Mouse (Mus musculus) hindbrain, embryonic 15.5 days (tissue): ENCODE results near the gene Hoxd8. TPM values are rescaled to one million over a fixed set of nuclear protein-coding genes. Genes with fewer than 3 reads are reported as not detected.

Experiments used
- ATAC-seq: fragments of 200-750 bp; cut with Nextera tagmentation; 2 replicates; pipeline ENCODE4 v1.8.0; 2017; ENCODE audit warnings: low read depth, moderate number of reproducible peaks, moderate TSS enrichment; ENCODE audit not compliant: low FRiP score
- H3K27ac ChIP-seq: fragments of 300-500 bp; sonication (generic); replicated peaks from 2 replicates; pipeline ENCODE4 v1.5.1; 2015; ENCODE audit warnings: mild to moderate bottlenecking, inconsistent platforms
- H3K27me3 ChIP-seq: fragments of 300-500 bp; sonication (generic); 2 replicates; pipeline ENCODE4 v1.6.1; 2015; ENCODE audit warnings: control low read depth, inconsistent platforms
- H3K36me3 ChIP-seq: fragments of 300-500 bp; sonication (generic); 2 replicates; pipeline ENCODE4 v1.6.1; 2015; ENCODE audit warnings: control low read depth, inconsistent platforms
- H3K4me1 ChIP-seq: fragments of 300-500 bp; sonication (generic); replicated peaks from 2 replicates; pipeline ENCODE4 v1.6.1; 2015; ENCODE audit warnings: control low read depth, inconsistent platforms
- H3K4me2 ChIP-seq: fragments of 300-500 bp; sonication (generic); 2 replicates; pipeline ENCODE4 v1.6.1; 2015; ENCODE audit warnings: moderate library complexity, mild to moderate bottlenecking, inconsistent platforms
- H3K4me3 ChIP-seq: fragments of 300-500 bp; sonication (generic); 2 replicates; pipeline ENCODE4 v1.5.1; 2015; ENCODE audit warnings: mild to moderate bottlenecking, inconsistent platforms
- H3K9ac ChIP-seq: fragments of 300-500 bp; sonication (generic); 2 replicates; pipeline ENCODE4 v1.6.1; 2015; ENCODE audit warnings: inconsistent platforms
- H3K9me3 ChIP-seq: fragments of 300-500 bp; sonication (generic); 2 replicates; pipeline ENCODE4 v1.6.1; 2016; ENCODE audit warnings: control low read depth, inconsistent platforms
- WGBS: fragments of 180-500 bp; shearing (Covaris S2); methylation state at CpG from one replicate; pipeline ENCODE4 v1.1.7; 2015; 5-methylcytosine and 5-hydroxymethylcytosine counted together
- polyA plus RNA-seq: library from polyadenylated mRNA; unstranded; fragments of >200 nt; fragmentation: Nextera tagmentation; extraction: Ambion mirVana; gene quantifications from 2 replicates; pipeline ENCODE4 v1.2.1, GENCODE M21; 2015

Hoxd8 gene
- polyA plus RNA-seq, 1 experiment from 2014 or later, result 1.3 TPM

DNA sequence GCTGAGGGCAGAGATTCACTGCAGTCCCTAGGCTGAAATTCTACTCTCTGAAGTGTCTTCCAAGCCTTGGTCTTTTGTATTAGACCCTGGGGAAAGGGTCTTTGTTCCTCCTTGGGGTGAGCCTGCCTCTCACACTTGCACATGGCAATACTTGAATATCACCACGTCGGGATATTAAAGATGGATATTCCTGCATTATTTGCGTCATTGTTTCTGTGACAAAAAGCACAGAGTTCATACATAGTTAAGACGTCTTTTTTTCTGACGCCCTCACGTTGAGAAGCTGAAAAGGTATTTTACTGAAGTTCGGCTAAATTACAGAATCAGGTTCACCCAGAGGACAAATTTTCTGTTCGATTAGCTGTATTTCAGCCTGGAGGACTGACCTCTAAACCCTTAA, 25.9 kb downstream of the Hoxd8 start:
- 4% methylated on average over 8 of the region's 8 CpGs for WGBS
- Histone ChIP-seq H3K9me3 (no peaks in the 10 kb centered on the region), H3K4me2 (peak overlapping the region; percentile 57), H3K4me1 (peaks cover 20% of the 10 kb centered on the region), H3K27ac (peak overlapping the region; percentile 91), H3K36me3 (no peaks in the 10 kb centered on the region), H3K4me3 (peak overlapping the region; percentile 43), H3K27me3 (peaks cover 61% of the 10 kb centered on the region), H3K9ac (peak overlapping the region; percentile 19)
- no peak for ATAC-seq

DNA sequence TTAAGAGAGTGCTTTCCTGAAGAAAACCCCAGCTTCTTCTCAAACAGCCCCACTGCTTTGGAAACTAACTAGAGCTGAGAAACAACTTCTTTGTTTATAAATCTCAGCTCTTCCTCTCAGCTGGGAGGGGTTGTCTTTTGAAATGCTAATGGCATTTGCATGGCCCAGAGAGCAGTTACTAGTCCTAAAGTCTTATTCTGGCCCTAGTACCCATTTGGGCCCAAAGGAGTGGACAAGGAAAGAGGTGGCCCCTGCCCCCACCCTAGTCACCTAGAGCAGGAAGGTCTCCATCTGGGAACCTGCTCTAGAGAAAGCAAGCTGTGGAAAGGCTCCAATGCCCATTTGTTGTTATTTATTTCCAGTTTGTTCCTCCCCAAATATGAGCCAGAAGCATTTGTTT, 26.6 kb downstream of the Hoxd8 start:
- H3K9ac ChIP-seq, result peak overlapping the region; percentile 15
- peaks cover 23% of the 10 kb centered on the region for H3K4me1 ChIP-seq
- no peaks in the 10 kb centered on the region for H3K36me3 ChIP-seq
- peak overlapping the region; percentile 57 for H3K4me2 ChIP-seq
- H3K27ac ChIP-seq, result peak overlapping the region; percentile 91
- no peak for ATAC-seq
- peak overlapping the region; percentile 43 for H3K4me3 ChIP-seq
- peaks cover 63% of the 10 kb centered on the region for H3K27me3 ChIP-seq
- H3K9me3 ChIP-seq, result no peaks in the 10 kb centered on the region

- no peaks in the 10 kb centered on the region for H3K9me3 ChIP-seq
- peaks cover 54% of the 10 kb centered on the region for H3K27me3 ChIP-seq
- H3K4me1 ChIP-seq, result peaks cover 17% of the 10 kb centered on the region
- H3K36me3 ChIP-seq, result no peaks in the 10 kb centered on the region
- peak overlapping the region; percentile 43 for H3K4me3 ChIP-seq
- H3K4me2 ChIP-seq, result peak overlapping the region; percentile 57
- peak overlapping the region; percentile 91 for H3K27ac ChIP-seq
- peak overlapping the region; percentile 53 for H3K9ac ChIP-seq
- WGBS, result 3% methylated on average over 9 of the region's 9 CpGs
- ATAC-seq, result no peak
These were observed 27.5 kb downstream of the Hoxd8 start for GRCm38 (mm10) chr2:74731799-74732512.

- H3K4me1 ChIP-seq, result peaks cover 10% of the 10 kb centered on the region
- no peaks in the 10 kb centered on the region for H3K9me3 ChIP-seq
- no peaks in the 10 kb centered on the region for H3K36me3 ChIP-seq
- peak overlapping the region; percentile 43 for H3K4me3 ChIP-seq
- WGBS, result 1% methylated on average over 52 of the region's 52 CpGs
- peak overlapping the region; percentile 91 for H3K27ac ChIP-seq
- H3K4me2 ChIP-seq, result peak overlapping the region; percentile 57
- H3K9ac ChIP-seq, result peak overlapping the region; percentile 53
- peaks cover 47% of the 10 kb centered on the region for H3K27me3 ChIP-seq
- ATAC-seq, result no peak
These were observed 28.3 kb downstream of the Hoxd8 start for GRCm38 (mm10) chr2:74732513-74733316.

- H3K4me3 ChIP-seq, result peak overlapping the region; percentile 43
- H3K36me3 ChIP-seq, result no peaks in the 10 kb centered on the region
- H3K9ac ChIP-seq, result peak overlapping the region; percentile 53
- H3K9me3 ChIP-seq, result no peaks in the 10 kb centered on the region
- H3K4me2 ChIP-seq, result peak overlapping the region; percentile 57
- peak overlapping the region; percentile 91 for H3K27ac ChIP-seq
- H3K27me3 ChIP-seq, result peaks cover 48% of the 10 kb centered on the region
- under 1% methylated on average over 16 of the region's 16 CpGs for WGBS
- ATAC-seq, result no peak
- H3K4me1 ChIP-seq, result peaks cover 10% of the 10 kb centered on the region
These were observed 28.9 kb downstream of the Hoxd8 start for GRCm38 (mm10) chr2:74733317-74733661.

- Histone ChIP-seq H3K9me3 (no peaks in the 10 kb centered on the region), H3K27ac (peak overlapping the region; percentile 91), H3K4me3 (peak overlapping the region; percentile 43), H3K27me3 (peaks cover 44% of the 10 kb centered on the region), H3K36me3 (no peaks in the 10 kb centered on the region), H3K9ac (peak overlapping the region; percentile 53), H3K4me1 (peaks cover 10% of the 10 kb centered on the region), H3K4me2 (peak overlapping the region; percentile 57)
- no peak for ATAC-seq
- WGBS, result 2% methylated on average over 6 of the region's 6 CpGs
These were observed 29.4 kb downstream of the Hoxd8 start for GRCm38 (mm10) chr2:74733765-74734164.

DNA sequence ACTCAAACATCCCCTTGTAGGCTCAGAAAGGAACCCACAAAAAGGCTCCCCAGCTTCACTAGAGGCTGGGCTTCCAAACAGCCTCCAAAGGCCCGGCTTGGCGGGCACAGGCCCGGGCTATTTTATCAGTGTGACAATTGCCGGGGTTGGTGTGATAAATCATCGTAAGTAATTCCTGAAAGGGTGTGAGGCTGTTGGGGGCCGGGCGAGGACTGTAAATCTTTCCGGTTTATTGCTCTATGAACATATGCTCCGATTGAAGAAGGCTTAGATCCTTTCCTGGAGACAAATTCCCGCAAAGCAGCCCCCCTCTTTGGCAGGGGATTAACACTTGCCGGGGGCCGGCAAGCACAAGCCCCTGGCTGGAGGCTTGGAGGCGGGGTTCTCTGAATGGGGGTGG, 30.0 kb downstream of the Hoxd8 start:
- Histone ChIP-seq H3K4me2 (peak overlapping the region; percentile 57), H3K27me3 (peaks cover 43% of the 10 kb centered on the region), H3K4me1 (peaks cover 10% of the 10 kb centered on the region), H3K9ac (peak overlapping the region; percentile 53), H3K9me3 (no peaks in the 10 kb centered on the region), H3K4me3 (peak overlapping the region; percentile 43), H3K27ac (peak overlapping the region; percentile 91), H3K36me3 (no peaks in the 10 kb centered on the region)
- 0% methylated on average over 13 of the region's 13 CpGs for WGBS
- ATAC-seq, result no peak

- Histone ChIP-seq H3K9me3 (no peaks in the 10 kb centered on the region), H3K27me3 (peaks cover 38% of the 10 kb centered on the region), H3K27ac (peak overlapping the region; percentile 91), H3K4me1 (peaks cover 10% of the 10 kb centered on the region), H3K36me3 (no peaks in the 10 kb centered on the region), H3K4me3 (peak overlapping the region; percentile 43), H3K9ac (peak overlapping the region; percentile 53), H3K4me2 (peak overlapping the region; percentile 57)
- ATAC-seq, result no peak
- 1% methylated on average over 27 of the region's 27 CpGs for WGBS
These were observed 30.8 kb downstream of the Hoxd8 start for GRCm38 (mm10) chr2:74734996-74735811.

- Histone ChIP-seq H3K27ac (peak overlapping the region; percentile 91), H3K9me3 (no peaks in the 10 kb centered on the region), H3K4me1 (peaks cover 10% of the 10 kb centered on the region), H3K4me3 (peak overlapping the region; percentile 43), H3K36me3 (no peaks in the 10 kb centered on the region), H3K4me2 (peak overlapping the region; percentile 57), H3K27me3 (peaks cover 31% of the 10 kb centered on the region), H3K9ac (peak overlapping the region; percentile 53)
- under 1% methylated on average over 39 of the region's 42 CpGs for WGBS
- peak; percentile 42; the same call in 1 of the 2 replicates for ATAC-seq
These were observed 31.7 kb downstream of the Hoxd8 start for GRCm38 (mm10) chr2:74735851-74736687.

- Histone ChIP-seq H3K27me3 (peaks cover 31% of the 10 kb centered on the region), H3K9ac (peak overlapping the region; percentile 53), H3K4me3 (peak overlapping the region; percentile 43), H3K27ac (peak overlapping the region; percentile 91), H3K4me2 (peak overlapping the region; percentile 57), H3K4me1 (peaks cover 14% of the 10 kb centered on the region), H3K9me3 (no peaks in the 10 kb centered on the region), H3K36me3 (no peaks in the 10 kb centered on the region)
- ATAC-seq, result no peak
- 4% methylated on average over 15 of the region's 15 CpGs for WGBS
These were observed 32.5 kb downstream of the Hoxd8 start for GRCm38 (mm10) chr2:74736688-74737577.
